Mouse (Mus musculus): ENCODE measurements around the gene Figla. TPM values are rescaled to one million over a fixed set of nuclear protein-coding genes. Genes with fewer than 3 reads are reported as not detected.

Gene Figla
- polyA plus RNA-seq, 1 experiment: not detected

GRCm38 (mm10) chr6:86019415-86020237 lies 3.7 kb downstream of the Figla start:
- 25% methylated on average over 4 of the region's 4 CpGs for WGBS
- Histone ChIP-seq H3K4me1 (ENCODE audit: control insufficient read depth, insufficient read depth, low read length) (no peaks in the 10 kb centered on the region; the same call in 1 of the 2 replicates), H3K4me3 (replicated peaks; ENCODE audit: control insufficient read depth, low read depth, low read length) (no peak overlapping the region), H3K27ac (ENCODE audit: control insufficient read depth, insufficient read depth, low read depth, low read length, poor library complexity) (no peak overlapping the region)
- no peak for TF ChIP-seq POLR2A (IDR thresholded peaks at IDR 0.05; ENCODE audit: borderline replicate concordance, control insufficient read depth, low read depth, low read length)
- TF ChIP-seq CTCF (IDR thresholded peaks at IDR 0.05; ENCODE audit: control insufficient read depth, insufficient read depth, low read length): no peak

- TF ChIP-seq CTCF (IDR thresholded peaks at IDR 0.05; ENCODE audit: control insufficient read depth, insufficient read depth, low read length): peak; percentile 37; the same call in 1 of the 2 replicates
- no peak for TF ChIP-seq POLR2A (IDR thresholded peaks at IDR 0.05; ENCODE audit: borderline replicate concordance, control insufficient read depth, low read depth, low read length)
- H3K4me1 ChIP-seq (ENCODE audit: control insufficient read depth, insufficient read depth, low read length): no peaks in the 10 kb centered on the region; the same call in 1 of the 2 replicates
- 32% methylated on average over 3 of the region's 3 CpGs for WGBS
- H3K4me3 ChIP-seq (replicated peaks; ENCODE audit: control insufficient read depth, low read depth, low read length): no peak overlapping the region
- no peak overlapping the region for H3K27ac ChIP-seq (ENCODE audit: control insufficient read depth, insufficient read depth, low read depth, low read length, poor library complexity)
Measured at GRCm38 (mm10) chr6:86020948-86021347, 5.0 kb downstream of the Figla start.

DNA sequence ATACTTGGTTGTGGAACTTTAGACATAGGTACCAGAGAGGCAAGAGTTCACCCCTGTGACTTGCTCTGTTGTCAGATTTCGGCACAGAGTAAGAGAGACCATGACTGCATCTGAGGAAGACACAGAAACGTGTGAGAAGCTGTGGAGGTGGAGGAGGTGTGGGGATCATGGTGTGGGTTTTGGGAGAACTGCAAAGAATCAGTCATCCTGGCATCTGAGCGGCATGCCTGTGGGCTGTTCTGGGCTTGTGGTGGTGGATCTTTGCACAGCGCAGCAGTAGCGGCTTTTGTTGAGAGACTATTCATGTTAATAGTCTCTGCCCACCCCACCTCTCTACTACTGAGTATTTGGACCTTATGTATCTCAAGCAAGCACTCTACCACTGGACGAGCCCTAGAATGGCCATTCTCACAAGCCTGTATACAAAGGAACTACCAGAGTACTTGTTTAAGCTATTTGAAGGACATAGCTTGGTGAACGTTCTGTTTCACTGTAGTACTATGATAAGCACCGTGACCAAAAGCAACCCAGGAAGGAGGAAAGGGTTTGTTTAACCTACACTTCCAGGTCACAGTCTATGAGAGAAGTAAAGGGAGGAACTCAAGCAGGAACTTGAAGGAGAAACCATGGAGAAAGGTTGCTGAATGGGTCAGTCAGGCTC lies 10.8 kb downstream of the Figla start:
- H3K27ac ChIP-seq (ENCODE audit: control insufficient read depth, insufficient read depth, low read depth, low read length, poor library complexity): no peak overlapping the region
- 74% methylated on average over 8 of the region's 8 CpGs for WGBS
- no peaks in the 10 kb centered on the region for H3K4me1 ChIP-seq (ENCODE audit: control insufficient read depth, insufficient read depth, low read length)
- TF ChIP-seq CTCF (IDR thresholded peaks at IDR 0.05; ENCODE audit: control insufficient read depth, insufficient read depth, low read length) (no peak), POLR2A (IDR thresholded peaks at IDR 0.05; ENCODE audit: borderline replicate concordance, control insufficient read depth, low read depth, low read length) (no peak)
- H3K4me3 ChIP-seq (replicated peaks; ENCODE audit: control insufficient read depth, low read depth, low read length): no peak overlapping the region

GRCm38 (mm10) chr6:86028150-86028549 lies 12.2 kb downstream of the Figla start:
- TF ChIP-seq CTCF (IDR thresholded peaks at IDR 0.05; ENCODE audit: control insufficient read depth, insufficient read depth, low read length): no peak
- no peak for TF ChIP-seq POLR2A (IDR thresholded peaks at IDR 0.05; ENCODE audit: borderline replicate concordance, control insufficient read depth, low read depth, low read length)
- 78% methylated on average over 2 of the region's 2 CpGs for WGBS
- Histone ChIP-seq H3K4me3 (replicated peaks; ENCODE audit: control insufficient read depth, low read depth, low read length) (no peak overlapping the region), H3K4me1 (ENCODE audit: control insufficient read depth, insufficient read depth, low read length) (no peaks in the 10 kb centered on the region), H3K27ac (ENCODE audit: control insufficient read depth, insufficient read depth, low read depth, low read length, poor library complexity) (no peak overlapping the region)

GRCm38 (mm10) chr6:86028601-86029322 lies 12.8 kb downstream of the Figla start, which contains the start of gene Add2:
TSS of gene Add2 (plus strand) at chr6:86028681.
- no peaks in the 10 kb centered on the region for H3K4me1 ChIP-seq (ENCODE audit: control insufficient read depth, insufficient read depth, low read length)
- H3K27ac ChIP-seq (ENCODE audit: control insufficient read depth, insufficient read depth, low read depth, low read length, poor library complexity): no peak within 1 kb of the TSS
- 6% methylated on average over 56 of the region's 56 CpGs for WGBS
- no peak within 1 kb of the TSS for H3K4me3 ChIP-seq (replicated peaks; ENCODE audit: control insufficient read depth, low read depth, low read length)
- no peak for TF ChIP-seq POLR2A (IDR thresholded peaks at IDR 0.05; ENCODE audit: borderline replicate concordance, control insufficient read depth, low read depth, low read length)
- no peak for TF ChIP-seq CTCF (IDR thresholded peaks at IDR 0.05; ENCODE audit: control insufficient read depth, insufficient read depth, low read length)

DNA sequence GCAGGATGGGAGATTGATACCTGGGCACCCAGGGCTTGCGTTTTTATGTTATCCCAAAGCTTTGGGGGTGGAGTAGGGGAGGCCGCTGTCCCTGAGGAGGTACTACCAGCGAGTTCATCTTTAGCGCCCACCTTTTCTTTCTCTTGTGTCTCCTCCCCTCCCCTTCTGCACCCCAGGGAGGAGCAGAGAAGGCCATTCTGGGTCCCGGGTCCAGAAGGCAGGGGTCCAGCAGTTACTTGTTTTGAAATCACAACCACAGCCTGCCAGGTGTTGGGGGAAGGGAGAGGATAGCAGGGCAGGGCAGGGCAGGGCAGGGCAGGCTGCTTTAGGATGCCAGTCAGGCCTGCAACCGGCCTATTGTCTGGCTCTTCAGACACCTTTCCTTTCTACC lies 13.3 kb downstream of the Figla start:
- no peak overlapping the region for H3K27ac ChIP-seq (ENCODE audit: control insufficient read depth, insufficient read depth, low read depth, low read length, poor library complexity)
- TF ChIP-seq POLR2A (IDR thresholded peaks at IDR 0.05; ENCODE audit: borderline replicate concordance, control insufficient read depth, low read depth, low read length) (no peak), CTCF (IDR thresholded peaks at IDR 0.05; ENCODE audit: control insufficient read depth, insufficient read depth, low read length) (no peak)
- WGBS: 28% methylated on average over 6 of the region's 6 CpGs
- no peak overlapping the region for H3K4me3 ChIP-seq (replicated peaks; ENCODE audit: control insufficient read depth, low read depth, low read length)
- H3K4me1 ChIP-seq (ENCODE audit: control insufficient read depth, insufficient read depth, low read length): no peaks in the 10 kb centered on the region

- H3K27ac ChIP-seq (ENCODE audit: control insufficient read depth, insufficient read depth, low read depth, low read length, poor library complexity): no peak overlapping the region
- 84% methylated on average over 2 of the region's 2 CpGs for WGBS
- TF ChIP-seq CTCF (IDR thresholded peaks at IDR 0.05; ENCODE audit: control insufficient read depth, insufficient read depth, low read length) (no peak), POLR2A (IDR thresholded peaks at IDR 0.05; ENCODE audit: borderline replicate concordance, control insufficient read depth, low read depth, low read length) (no peak)
- no peaks in the 10 kb centered on the region for H3K4me1 ChIP-seq (ENCODE audit: control insufficient read depth, insufficient read depth, low read length)
- H3K4me3 ChIP-seq (replicated peaks; ENCODE audit: control insufficient read depth, low read depth, low read length): no peak overlapping the region
Measured at GRCm38 (mm10) chr6:86031527-86031926, 15.6 kb downstream of the Figla start.

- no peaks in the 10 kb centered on the region for H3K4me1 ChIP-seq (ENCODE audit: control insufficient read depth, insufficient read depth, low read length)
- H3K27ac ChIP-seq (ENCODE audit: control insufficient read depth, insufficient read depth, low read depth, low read length, poor library complexity): no peak overlapping the region
- no peak for TF ChIP-seq POLR2A (IDR thresholded peaks at IDR 0.05; ENCODE audit: borderline replicate concordance, control insufficient read depth, low read depth, low read length)
- TF ChIP-seq CTCF (IDR thresholded peaks at IDR 0.05; ENCODE audit: control insufficient read depth, insufficient read depth, low read length): no peak
- no peak overlapping the region for H3K4me3 ChIP-seq (replicated peaks; ENCODE audit: control insufficient read depth, low read depth, low read length)
- WGBS: 65% methylated on average over 1 of the region's 1 CpGs
Measured at GRCm38 (mm10) chr6:86033635-86034034, 17.7 kb downstream of the Figla start.
